ENCODE assay signal across 25 mouse cellular contexts in the genomic region with DNA sequence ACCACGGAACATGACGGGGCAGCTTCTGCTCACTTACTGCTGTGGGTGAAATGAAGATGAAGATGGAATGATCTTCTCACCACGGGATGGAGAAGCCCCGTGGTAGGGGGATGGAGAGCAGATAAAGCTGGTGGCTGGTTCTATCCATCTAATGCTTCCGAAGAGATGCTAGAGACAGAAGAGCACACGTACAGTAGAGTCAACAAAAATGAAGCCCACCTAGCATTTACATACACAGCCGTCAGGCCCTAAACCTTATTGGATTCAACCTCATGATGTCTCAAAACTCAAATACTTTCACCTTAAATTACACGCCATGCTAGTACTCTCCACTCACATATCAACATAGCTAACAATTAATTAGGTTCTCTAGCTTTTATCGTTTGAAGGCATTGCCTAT.
A peak's percentile ranks its signal among the peaks of the same experiment; 100 is the strongest.
DNase-seq lines count a peak whose midpoint lies in the region; ATAC-seq and TF ChIP-seq lines count a peak whose summit lies in the region.
"Had no signal": no experiment of that assay in that cellular context is flagged by ENCODE, and none has a peak within 500 bp of the region (broad histone marks: within the 10 kb centered on the region; RNA-seq: fewer than 3 reads in every experiment).

No protein-coding gene starts in this region.

- no peak overlapping the region for H3K9ac ChIP-seq in forebrain, embryonic 12.5 days
- no peak overlapping the region for H3K9ac ChIP-seq in forebrain, postnatal 0 days
- no peak overlapping the region for H3K9ac ChIP-seq in hindbrain, embryonic 13.5 days
- no peak overlapping the region for H3K9ac ChIP-seq in hindbrain, embryonic 14.5 days
- no peak overlapping the region for H3K9ac ChIP-seq in midbrain, embryonic 12.5 days (replicated peaks)
- H3K9ac ChIP-seq in midbrain, postnatal 0 days (replicated peaks; ENCODE audit: low read length, poor library complexity, severe bottlenecking): no peak overlapping the region
- H3K9ac ChIP-seq: embryonic facial prominence, embryonic 13.5 days; heart, embryonic 12.5 days; heart, embryonic 15.5 days; hindbrain, embryonic 12.5 days; intestine, embryonic 15.5 days had no signal

- no peak for TF ChIP-seq CTCF in forebrain, postnatal 0 days (IDR thresholded peaks at IDR 0.05; ENCODE audit: low read depth)
- TF ChIP-seq CTCF in midbrain, postnatal 0 days (IDR thresholded peaks at IDR 0.05): no peak

- H3K4me1 ChIP-seq in forebrain, embryonic 12.5 days: peaks cover 62% of the 10 kb centered on the region
- peaks cover 5% of the 10 kb centered on the region; the same call in 1 of the 2 replicates for H3K4me1 ChIP-seq in forebrain, postnatal 0 days (ENCODE audit: insufficient read depth)
- peaks cover 57% of the 10 kb centered on the region for H3K4me1 ChIP-seq in hindbrain, embryonic 13.5 days (replicated peaks)
- H3K4me1 ChIP-seq in hindbrain, embryonic 14.5 days (replicated peaks; ENCODE audit: control insufficient read depth, insufficient read depth, low read length): peaks cover 46% of the 10 kb centered on the region
- H3K4me1 ChIP-seq in midbrain, embryonic 12.5 days: peaks cover 64% of the 10 kb centered on the region
- H3K4me1 ChIP-seq in midbrain, postnatal 0 days (ENCODE audit: insufficient read depth, low read length): peaks cover 16% of the 10 kb centered on the region; the same call in 1 of the 2 replicates
- H3K4me1 ChIP-seq: intestine, embryonic 15.5 days had no signal

- H3K36me3 ChIP-seq in forebrain, embryonic 12.5 days (replicated peaks): no peaks in the 10 kb centered on the region
- H3K36me3 ChIP-seq in forebrain, postnatal 0 days (ENCODE audit: insufficient read depth): no peaks in the 10 kb centered on the region
- H3K36me3 ChIP-seq in hindbrain, embryonic 13.5 days: no peaks in the 10 kb centered on the region
- H3K36me3 ChIP-seq in hindbrain, embryonic 14.5 days (replicated peaks; ENCODE audit: control insufficient read depth, insufficient read depth): no peaks in the 10 kb centered on the region
- no peaks in the 10 kb centered on the region for H3K36me3 ChIP-seq in midbrain, embryonic 12.5 days
- no peaks in the 10 kb centered on the region for H3K36me3 ChIP-seq in midbrain, postnatal 0 days (ENCODE audit: insufficient read depth, low read length)
- H3K36me3 ChIP-seq: embryonic facial prominence, embryonic 13.5 days; heart, embryonic 12.5 days; heart, embryonic 15.5 days; hindbrain, embryonic 12.5 days; intestine, embryonic 15.5 days had no signal

- DNase-seq in forebrain, postnatal 0 days: no peak
- no peak for DNase-seq in hindbrain, embryonic 14.5 days (ENCODE audit: low spot score)
- no peak for DNase-seq in midbrain, postnatal 0 days (ENCODE audit: low spot score)
- DNase-seq in lung, adult 18-20 months: no peak
- DNase-seq: adrenal gland, adult 2 months; adrenal gland, postnatal 14 days; cerebellum, adult 11 months; cerebellum, adult 2 months; cerebellum, adult 9-11 months; cerebellum, postnatal 25 days; gastrocnemius, postnatal 25 days; heart, adult 18-20 months; heart, postnatal 10 days; heart, postnatal 36 days; kidney, adult 11 months had no signal

- H3K4me2 ChIP-seq in forebrain, embryonic 12.5 days: no peak overlapping the region
- no peak overlapping the region for H3K4me2 ChIP-seq in forebrain, postnatal 0 days (ENCODE audit: low read depth)
- H3K4me2 ChIP-seq in hindbrain, embryonic 13.5 days: no peak overlapping the region
- H3K4me2 ChIP-seq in hindbrain, embryonic 14.5 days (replicated peaks): no peak overlapping the region
- no peak overlapping the region for H3K4me2 ChIP-seq in midbrain, embryonic 12.5 days (replicated peaks)
- no peak overlapping the region for H3K4me2 ChIP-seq in midbrain, postnatal 0 days (ENCODE audit: low read depth, low read length, poor library complexity, severe bottlenecking)
- H3K4me2 ChIP-seq: embryonic facial prominence, embryonic 13.5 days; heart, embryonic 12.5 days; heart, embryonic 15.5 days; hindbrain, embryonic 12.5 days; intestine, embryonic 15.5 days had no signal

- H3K27ac ChIP-seq in forebrain, embryonic 12.5 days: peak overlapping the region; percentile 47; the same call in 1 of the 2 replicates
- no peak overlapping the region for H3K27ac ChIP-seq in forebrain, postnatal 0 days (ENCODE audit: low read depth, low read length)
- H3K27ac ChIP-seq in hindbrain, embryonic 13.5 days: 0 out of 2 replicates have a peak overlapping the region, but pooled peaks have one; percentile 9
- no peak overlapping the region for H3K27ac ChIP-seq in hindbrain, embryonic 14.5 days
- H3K27ac ChIP-seq in midbrain, embryonic 12.5 days (replicated peaks): peak overlapping the region; percentile 54
- no peak overlapping the region for H3K27ac ChIP-seq in midbrain, postnatal 0 days (ENCODE audit: low read depth, low read length)
- H3K27ac ChIP-seq: embryonic facial prominence, embryonic 13.5 days; heart, embryonic 15.5 days; hindbrain, embryonic 12.5 days; intestine, embryonic 15.5 days had no signal

- no peak for ATAC-seq in forebrain, embryonic 12.5 days (ENCODE audit: low FRiP score)
- ATAC-seq in forebrain, postnatal 0 days: no peak
- no peak for ATAC-seq in hindbrain, embryonic 13.5 days (ENCODE audit: low FRiP score)
- ATAC-seq in hindbrain, embryonic 14.5 days (ENCODE audit: low FRiP score): no peak
- no peak for ATAC-seq in midbrain, embryonic 12.5 days (ENCODE audit: low FRiP score, low read depth)
- ATAC-seq in midbrain, postnatal 0 days (ENCODE audit: low FRiP score): no peak
- ATAC-seq: CD4-positive, CD25-positive, alpha-beta regulatory T cell, adult 4 months; intestine, embryonic 15.5 days had no signal

- no peak overlapping the region for H3K4me3 ChIP-seq in forebrain, embryonic 12.5 days (replicated peaks)
- no peak overlapping the region for H3K4me3 ChIP-seq in forebrain, postnatal 0 days (ENCODE audit: low read depth, low read length)
- H3K4me3 ChIP-seq in hindbrain, embryonic 13.5 days: no peak overlapping the region
- no peak overlapping the region for H3K4me3 ChIP-seq in hindbrain, embryonic 14.5 days (replicated peaks; ENCODE audit: low read length)
- no peak overlapping the region for H3K4me3 ChIP-seq in midbrain, embryonic 12.5 days
- H3K4me3 ChIP-seq in midbrain, postnatal 0 days (ENCODE audit: low read depth, low read length): no peak overlapping the region
- H3K4me3 ChIP-seq: embryonic facial prominence, embryonic 13.5 days; erythroblast, embryonic 14.5 days; heart, embryonic 12.5 days; heart, embryonic 15.5 days; hindbrain, embryonic 12.5 days; intestine, embryonic 15.5 days had no signal

- H3K9me3 ChIP-seq in forebrain, embryonic 12.5 days: no peaks in the 10 kb centered on the region
- H3K9me3 ChIP-seq in forebrain, postnatal 0 days (ENCODE audit: low read length): no peaks in the 10 kb centered on the region
- H3K9me3 ChIP-seq in hindbrain, embryonic 13.5 days: no peaks in the 10 kb centered on the region
- H3K9me3 ChIP-seq in hindbrain, embryonic 14.5 days (ENCODE audit: control insufficient read depth, low read length): no peaks in the 10 kb centered on the region
- H3K9me3 ChIP-seq in midbrain, embryonic 12.5 days: no peaks in the 10 kb centered on the region
- H3K9me3 ChIP-seq in midbrain, postnatal 0 days (ENCODE audit: low read length): no peaks in the 10 kb centered on the region
- H3K9me3 ChIP-seq: embryonic facial prominence, embryonic 13.5 days; heart, embryonic 12.5 days; heart, embryonic 15.5 days; hindbrain, embryonic 12.5 days; intestine, embryonic 15.5 days had no signal

- WGBS in forebrain, embryonic 12.5 days: 64% methylated on average over 9 of the region's 9 CpGs
- 70% methylated on average over 9 of the region's 9 CpGs for WGBS in forebrain, postnatal 0 days
- 58% methylated on average over 9 of the region's 9 CpGs for WGBS in hindbrain, embryonic 13.5 days
- WGBS in hindbrain, embryonic 14.5 days: 63% methylated on average over 9 of the region's 9 CpGs
- 60% methylated on average over 9 of the region's 9 CpGs for WGBS in midbrain, embryonic 12.5 days
- 61% methylated on average over 9 of the region's 9 CpGs for WGBS in midbrain, postnatal 0 days

- H3K27me3 ChIP-seq in forebrain, embryonic 12.5 days: no peaks in the 10 kb centered on the region
- H3K27me3 ChIP-seq in forebrain, postnatal 0 days (ENCODE audit: insufficient read depth, low read length): no peaks in the 10 kb centered on the region
- no peaks in the 10 kb centered on the region for H3K27me3 ChIP-seq in hindbrain, embryonic 13.5 days
- H3K27me3 ChIP-seq in hindbrain, embryonic 14.5 days (ENCODE audit: control insufficient read depth, insufficient read depth, low read length): no peaks in the 10 kb centered on the region
- no peaks in the 10 kb centered on the region for H3K27me3 ChIP-seq in midbrain, embryonic 12.5 days
- no peaks in the 10 kb centered on the region for H3K27me3 ChIP-seq in midbrain, postnatal 0 days (ENCODE audit: insufficient read depth, low read length)
- H3K27me3 ChIP-seq: embryonic facial prominence, embryonic 13.5 days; heart, embryonic 12.5 days; heart, embryonic 15.5 days; hindbrain, embryonic 12.5 days; intestine, embryonic 15.5 days had no signal

Comparison
In these comparisons a context has a peak if more than half of its experiments do, and no peak if none do; other contexts are left out.
1. H3K27ac ChIP-seq: peak in forebrain, embryonic 12.5 days (single experiment), hindbrain, embryonic 13.5 days (single experiment) and midbrain, embryonic 12.5 days (single experiment); none in forebrain, postnatal 0 days (single experiment), hindbrain, embryonic 14.5 days (single experiment) and midbrain, postnatal 0 days (single experiment).